Mouse (Mus musculus) bone marrow macrophage, adult 2 months (primary cell): Measurements from ENCODE around the gene Iqschfp.

Experiments
- CTCF ChIP-seq: IDR thresholded peaks from 2 replicates; pipeline ENCODE4 v1.5.1; 2012; ENCODE audit warnings: low read depth, mild to moderate bottlenecking, low read length, moderate library complexity
- POLR2A ChIP-seq: IDR thresholded peaks from 2 replicates; pipeline ENCODE4 v1.6.1; 2012; ENCODE audit warnings: mild to moderate bottlenecking, low read depth, low read length, borderline replicate concordance

- TF ChIP-seq POLR2A (no peak), CTCF (no peak)
Observed at GRCm38 (mm10) chr3:68621971-68622370, 729.9 kb downstream of the Iqschfp start.
